Mouse (Mus musculus) forebrain, embryonic 12.5 days (tissue): Measurements from ENCODE around the gene Lrrc75a. TPM values are rescaled to one million over a fixed set of nuclear protein-coding genes. Genes with fewer than 3 reads are reported as not detected.
"Not testable (repeated sequence)": the region's sequence is repeated elsewhere in the genome, so short reads cannot be mapped to it uniquely, and the experiment has no call there.

ENCODE experiments used
- ATAC-seq: fragments of 200-750 bp; cut with Nextera tagmentation; 2 replicates; pipeline ENCODE4 v1.8.0; 2017; ENCODE audit warnings: moderate TSS enrichment; ENCODE audit not compliant: low FRiP score
- H3K27ac ChIP-seq: fragments of 300-500 bp; sonication (generic); 2 replicates; pipeline ENCODE4 v1.5.1; 2016; ENCODE audit warnings: mild to moderate bottlenecking
- H3K27me3 ChIP-seq: fragments of 300-500 bp; sonication (generic); 2 replicates; pipeline ENCODE4 v1.6.1; 2016; ENCODE audit warnings: mild to moderate bottlenecking
- H3K36me3 ChIP-seq: fragments of 300-500 bp; sonication (generic); replicated peaks from 2 replicates; pipeline ENCODE4 v1.6.1; 2016; ENCODE audit warnings: mild to moderate bottlenecking
- H3K4me1 ChIP-seq: fragments of 300-500 bp; sonication (generic); 2 replicates; pipeline ENCODE4 v1.6.1; 2016
- H3K4me2 ChIP-seq: fragments of 300-500 bp; sonication (generic); 2 replicates; pipeline ENCODE4 v1.6.1; 2016; ENCODE audit warnings: mild to moderate bottlenecking, moderate library complexity
- H3K4me3 ChIP-seq: fragments of 300-500 bp; sonication (generic); replicated peaks from 2 replicates; pipeline ENCODE4 v1.5.1; 2016; ENCODE audit warnings: mild to moderate bottlenecking
- H3K9ac ChIP-seq: fragments of 300-500 bp; sonication (generic); 2 replicates; pipeline ENCODE4 v1.6.1; 2016; ENCODE audit warnings: mild to moderate bottlenecking
- H3K9me3 ChIP-seq: fragments of 300-500 bp; sonication (generic); 2 replicates; pipeline ENCODE4 v1.6.1; 2016
- WGBS: fragments of 180-500 bp; shearing (Covaris S2); methylation state at CpG from one replicate; pipeline ENCODE4 v1.1.7; 2016; 5-methylcytosine and 5-hydroxymethylcytosine counted together
- polyA plus RNA-seq: library from polyadenylated mRNA; unstranded; fragments of >200 nt; fragmentation: Nextera tagmentation; extraction: Ambion mirVana; gene quantifications from 2 replicates; pipeline ENCODE4 v1.2.1, GENCODE M21; 2016

Lrrc75a gene
- polyA plus RNA-seq, 1 experiment from 2014 or later: 15.1 TPM

GRCm38 (mm10) chr11:62664250-62664649, 15.9 kb upstream of the Lrrc75a start:
- peaks cover 13% of the 10 kb centered on the region; the same call in 1 of the 2 replicates for H3K36me3 ChIP-seq
- no peaks in the 10 kb centered on the region for H3K27me3 ChIP-seq
- H3K4me1 ChIP-seq: no peaks in the 10 kb centered on the region
- no peak for ATAC-seq
- no peaks in the 10 kb centered on the region for H3K9me3 ChIP-seq
- WGBS: 91% methylated on average over 6 of the region's 6 CpGs
- no peak overlapping the region for H3K9ac ChIP-seq
- H3K4me2 ChIP-seq: no peak overlapping the region
- no peak overlapping the region for H3K27ac ChIP-seq
- no peak overlapping the region for H3K4me3 ChIP-seq

- Histone ChIP-seq H3K9ac (no peak overlapping the region), H3K4me3 (no peak overlapping the region), H3K4me1 (no peaks in the 10 kb centered on the region), H3K27ac (no peak overlapping the region), H3K36me3 (peaks cover 10% of the 10 kb centered on the region), H3K27me3 (no peaks in the 10 kb centered on the region), H3K4me2 (no peak overlapping the region), H3K9me3 (no peaks in the 10 kb centered on the region)
- whole genome bisulfite sequencing: 62% methylated on average over 4 of the region's 4 CpGs
- no peak for ATAC-seq
These were observed 12.6 kb upstream of the Lrrc75a start for GRCm38 (mm10) chr11:62660885-62661284.

- H3K4me1 ChIP-seq: peaks cover 20% of the 10 kb centered on the region
- H3K27ac ChIP-seq: no peak overlapping the region
- WGBS: 95% methylated on average over 3 of the region's 3 CpGs
- H3K4me2 ChIP-seq: no peak overlapping the region
- H3K36me3 ChIP-seq: peaks cover 12% of the 10 kb centered on the region
- H3K4me3 ChIP-seq: no peak overlapping the region
- H3K27me3 ChIP-seq: no peaks in the 10 kb centered on the region
- no peak for ATAC-seq
- no peak overlapping the region for H3K9ac ChIP-seq
- no peaks in the 10 kb centered on the region for H3K9me3 ChIP-seq
These were observed 3.8 kb upstream of the Lrrc75a start for GRCm38 (mm10) chr11:62652080-62652479.

GRCm38 (mm10) chr11:62651563-62651962, 3.2 kb upstream of the Lrrc75a start:
- peaks cover 12% of the 10 kb centered on the region for H3K36me3 ChIP-seq
- no peak overlapping the region for H3K27ac ChIP-seq
- H3K9ac ChIP-seq: no peak overlapping the region
- peaks cover 26% of the 10 kb centered on the region for H3K4me1 ChIP-seq
- H3K4me3 ChIP-seq: no peak overlapping the region
- no peak for ATAC-seq
- H3K4me2 ChIP-seq: no peak overlapping the region
- no peaks in the 10 kb centered on the region for H3K27me3 ChIP-seq
- no peaks in the 10 kb centered on the region for H3K9me3 ChIP-seq
- WGBS: 88% methylated on average over 3 of the region's 3 CpGs

- not testable (repeated sequence) for H3K4me3 ChIP-seq, ATAC-seq, H3K27ac ChIP-seq, H3K9ac ChIP-seq, H3K27me3 ChIP-seq, H3K9me3 ChIP-seq
- WGBS: 93% methylated on average over 4 of the region's 4 CpGs
- H3K4me1 ChIP-seq: peaks cover 43% of the 10 kb centered on the region
- peaks cover 10% of the 10 kb centered on the region for H3K36me3 ChIP-seq
- H3K4me2 ChIP-seq: peak overlapping the region; percentile 99
These were observed 1.5 kb upstream of the Lrrc75a start for GRCm38 (mm10) chr11:62649803-62650202.

GRCm38 (mm10) chr11:62648591-62649391, 468 bp upstream of the Lrrc75a start, which contains the start of gene Mmgt2:
Gene Mmgt2, plus strand, starts transcription at chr11:62648664.
- H3K9me3 ChIP-seq: no peaks in the 10 kb centered on the region
- H3K9ac ChIP-seq: peak within 1 kb of the TSS; percentile 86
- H3K4me3 ChIP-seq: peak within 1 kb of the TSS; percentile 78
- peak; percentile 89 for ATAC-seq
- H3K4me1 ChIP-seq: peaks cover 47% of the 10 kb centered on the region
- H3K27ac ChIP-seq: peak within 1 kb of the TSS; percentile 79
- H3K4me2 ChIP-seq: peak within 1 kb of the TSS; percentile 99
- H3K36me3 ChIP-seq: peaks cover 2% of the 10 kb centered on the region; the same call in 1 of the 2 replicates
- WGBS: 1% methylated on average over 39 of the region's 53 CpGs
- no peaks in the 10 kb centered on the region for H3K27me3 ChIP-seq

GRCm38 (mm10) chr11:62646958-62647515, 1.3 kb downstream of the Lrrc75a start:
- Histone ChIP-seq H3K27me3 (no peaks in the 10 kb centered on the region), H3K4me1 (peaks cover 63% of the 10 kb centered on the region), H3K9me3 (no peaks in the 10 kb centered on the region), H3K36me3 (no peaks in the 10 kb centered on the region), H3K4me3 (peak overlapping the region; percentile 78), H3K27ac (peak overlapping the region; percentile 37; the same call in 1 of the 2 replicates), H3K4me2 (peak overlapping the region; percentile 99), H3K9ac (peak overlapping the region; percentile 86; the same call in 1 of the 2 replicates)
- 55% methylated on average over 7 of the region's 7 CpGs for WGBS
- no peak for ATAC-seq

- H3K9me3 ChIP-seq: no peaks in the 10 kb centered on the region
- H3K27ac ChIP-seq: peak overlapping the region; percentile 37
- no peaks in the 10 kb centered on the region for H3K27me3 ChIP-seq
- H3K36me3 ChIP-seq: no peaks in the 10 kb centered on the region
- peak overlapping the region; percentile 78 for H3K4me3 ChIP-seq
- ATAC-seq: no peak
- WGBS: 44% methylated on average over 4 of the region's 4 CpGs
- H3K9ac ChIP-seq: peak overlapping the region; percentile 38
- H3K4me2 ChIP-seq: peak overlapping the region; percentile 99
- peaks cover 63% of the 10 kb centered on the region for H3K4me1 ChIP-seq
These were observed 1.9 kb downstream of the Lrrc75a start for GRCm38 (mm10) chr11:62646495-62646843.

GRCm38 (mm10) chr11:62645732-62646494, 2.4 kb downstream of the Lrrc75a start:
- 49% methylated on average over 8 of the region's 8 CpGs for WGBS
- peaks cover 63% of the 10 kb centered on the region for H3K4me1 ChIP-seq
- peak overlapping the region; percentile 38 for H3K9ac ChIP-seq
- no peaks in the 10 kb centered on the region for H3K36me3 ChIP-seq
- H3K4me2 ChIP-seq: peak overlapping the region; percentile 99
- H3K4me3 ChIP-seq: peak overlapping the region; percentile 78
- H3K9me3 ChIP-seq: no peaks in the 10 kb centered on the region
- no peak for ATAC-seq
- H3K27ac ChIP-seq: peak overlapping the region; percentile 37; the same call in 1 of the 2 replicates
- no peaks in the 10 kb centered on the region for H3K27me3 ChIP-seq

- ATAC-seq: no peak
- whole genome bisulfite sequencing: 87% methylated on average over 4 of the region's 4 CpGs
- H3K4me1 ChIP-seq: peaks cover 60% of the 10 kb centered on the region
- no peaks in the 10 kb centered on the region for H3K27me3 ChIP-seq
- no peaks in the 10 kb centered on the region for H3K36me3 ChIP-seq
- H3K4me3 ChIP-seq: no peak overlapping the region
- H3K27ac ChIP-seq: no peak overlapping the region
- peak overlapping the region; percentile 99; the same call in 1 of the 2 replicates for H3K4me2 ChIP-seq
- no peaks in the 10 kb centered on the region for H3K9me3 ChIP-seq
- no peak overlapping the region; the same call in 1 of the 2 replicates for H3K9ac ChIP-seq
These were observed 3.0 kb downstream of the Lrrc75a start for GRCm38 (mm10) chr11:62645337-62645675.

- H3K4me2 ChIP-seq: no peak overlapping the region
- ATAC-seq: no peak
- 92% methylated on average over 5 of the region's 5 CpGs for WGBS
- H3K27me3 ChIP-seq: no peaks in the 10 kb centered on the region
- no peaks in the 10 kb centered on the region for H3K9me3 ChIP-seq
- peaks cover 58% of the 10 kb centered on the region for H3K4me1 ChIP-seq
- H3K36me3 ChIP-seq: no peaks in the 10 kb centered on the region
- H3K9ac ChIP-seq: no peak overlapping the region; the same call in 1 of the 2 replicates
- no peak overlapping the region for H3K4me3 ChIP-seq
- H3K27ac ChIP-seq: no peak overlapping the region
These were observed 3.6 kb downstream of the Lrrc75a start for GRCm38 (mm10) chr11:62644602-62645336.
